Mouse (Mus musculus): ENCODE results near the gene Hist1h2bf. TPM values are rescaled to one million over a fixed set of nuclear protein-coding genes. Genes with fewer than 3 reads are reported as not detected.
"Not testable (repeated sequence)": the region's sequence is repeated elsewhere in the genome, so short reads cannot be mapped to it uniquely, and the experiment has no call there.

The Hist1h2bf gene
- polyA plus RNA-seq, 1 experiment: 23.2 TPM

DNA sequence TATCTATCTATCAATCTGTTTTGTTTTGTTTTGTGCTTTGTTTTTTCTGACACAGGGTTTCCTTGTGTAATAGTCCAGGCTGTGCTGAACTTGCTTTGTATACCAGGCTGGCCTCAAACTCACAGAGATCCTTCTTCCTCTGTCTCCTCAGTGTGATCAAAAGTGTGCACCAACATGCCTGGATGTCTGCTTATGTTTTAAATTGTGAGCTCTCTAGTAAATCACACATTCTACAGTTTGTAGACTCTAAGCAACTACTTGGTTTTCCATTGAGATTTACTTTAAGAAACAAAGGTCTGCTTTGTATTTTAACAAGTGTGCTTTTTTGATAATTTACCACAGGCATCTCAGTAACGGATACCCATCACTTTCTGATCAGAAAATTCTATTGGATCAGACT lies 3.8 kb upstream of the Hist1h2bf start:
- no peaks in the 10 kb centered on the region for H3K36me3 ChIP-seq (ENCODE audit: control insufficient read depth, insufficient read depth, low read length, poor library complexity, severe bottlenecking)
- no peak overlapping the region for H3K4me3 ChIP-seq (ENCODE audit: low read depth, low read length)
- H3K4me1 ChIP-seq (ENCODE audit: control insufficient read depth, insufficient read depth, low read length): no peaks in the 10 kb centered on the region
- H3K9me3 ChIP-seq (replicated peaks; ENCODE audit: control insufficient read depth, insufficient read depth, low read length, poor library complexity, severe bottlenecking): no peaks in the 10 kb centered on the region
- no peak overlapping the region for H3K9ac ChIP-seq (ENCODE audit: low read depth, poor library complexity, severe bottlenecking)
- TF ChIP-seq CTCF (IDR thresholded peaks at IDR 0.05; ENCODE audit: low read depth, low read length): no peak
- TF ChIP-seq EP300 (IDR thresholded peaks at IDR 0.05; ENCODE audit: insufficient read depth, low read depth, low read length): no peak
- TF ChIP-seq POLR2A (IDR thresholded peaks at IDR 0.05; ENCODE audit: insufficient read depth, low read length): no peak
- H3K27me3 ChIP-seq (ENCODE audit: control insufficient read depth, insufficient read depth, low read length, poor library complexity, severe bottlenecking): no peaks in the 10 kb centered on the region
- H3K27ac ChIP-seq (ENCODE audit: insufficient read depth, low read length): no peak overlapping the region

DNA sequence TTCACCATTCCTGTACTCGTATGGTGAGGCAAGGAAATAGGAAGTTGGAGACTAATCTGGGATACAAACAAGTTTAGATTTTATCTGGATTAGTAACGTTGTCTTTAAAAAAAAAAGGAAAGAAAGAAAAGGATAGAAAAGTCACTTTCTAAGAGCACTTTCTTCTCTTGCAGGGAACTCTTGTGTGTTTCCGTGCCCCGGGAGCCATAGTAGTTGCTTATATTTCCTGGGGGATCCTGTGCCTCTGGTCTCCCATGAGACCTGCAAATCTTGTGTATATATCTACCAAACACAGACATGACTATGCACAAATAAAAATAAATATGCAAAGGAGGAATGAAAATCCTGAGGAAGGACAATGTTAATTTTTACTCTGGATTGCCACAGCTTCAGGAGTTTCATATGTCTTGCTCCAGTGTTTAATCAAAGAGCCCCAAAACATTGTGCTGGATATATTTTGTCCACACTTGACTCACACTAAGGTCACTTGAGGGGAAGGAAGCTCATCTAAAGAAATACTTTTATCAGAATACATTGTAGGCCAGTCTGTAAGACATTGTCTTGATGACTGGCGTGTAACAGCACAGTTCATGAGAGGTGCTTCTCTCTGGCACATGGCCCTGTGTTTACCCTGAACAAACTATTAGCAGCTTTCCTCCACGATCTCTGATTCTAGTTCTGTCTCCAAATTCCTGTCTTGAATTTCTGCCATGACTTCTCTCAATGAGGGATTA lies 3.1 kb upstream of the Hist1h2bf start:
- H3K36me3 ChIP-seq (ENCODE audit: control insufficient read depth, insufficient read depth, low read length, poor library complexity, severe bottlenecking): no peaks in the 10 kb centered on the region
- H3K27ac ChIP-seq (ENCODE audit: insufficient read depth, low read length): peak overlapping the region; percentile 93
- no peak for TF ChIP-seq POLR2A (IDR thresholded peaks at IDR 0.05; ENCODE audit: insufficient read depth, low read length)
- TF ChIP-seq EP300 (IDR thresholded peaks at IDR 0.05; ENCODE audit: insufficient read depth, low read depth, low read length): no peak
- TF ChIP-seq CTCF (IDR thresholded peaks at IDR 0.05; ENCODE audit: low read depth, low read length): no peak
- peak overlapping the region; percentile 72; the same call in 1 of the 2 replicates for H3K4me3 ChIP-seq (ENCODE audit: low read depth, low read length)
- H3K27me3 ChIP-seq (ENCODE audit: control insufficient read depth, insufficient read depth, low read length, poor library complexity, severe bottlenecking): no peaks in the 10 kb centered on the region
- peak overlapping the region; percentile 79 for H3K9ac ChIP-seq (ENCODE audit: low read depth, poor library complexity, severe bottlenecking)
- no peaks in the 10 kb centered on the region for H3K4me1 ChIP-seq (ENCODE audit: control insufficient read depth, insufficient read depth, low read length)
- no peaks in the 10 kb centered on the region for H3K9me3 ChIP-seq (replicated peaks; ENCODE audit: control insufficient read depth, insufficient read depth, low read length, poor library complexity, severe bottlenecking)

DNA sequence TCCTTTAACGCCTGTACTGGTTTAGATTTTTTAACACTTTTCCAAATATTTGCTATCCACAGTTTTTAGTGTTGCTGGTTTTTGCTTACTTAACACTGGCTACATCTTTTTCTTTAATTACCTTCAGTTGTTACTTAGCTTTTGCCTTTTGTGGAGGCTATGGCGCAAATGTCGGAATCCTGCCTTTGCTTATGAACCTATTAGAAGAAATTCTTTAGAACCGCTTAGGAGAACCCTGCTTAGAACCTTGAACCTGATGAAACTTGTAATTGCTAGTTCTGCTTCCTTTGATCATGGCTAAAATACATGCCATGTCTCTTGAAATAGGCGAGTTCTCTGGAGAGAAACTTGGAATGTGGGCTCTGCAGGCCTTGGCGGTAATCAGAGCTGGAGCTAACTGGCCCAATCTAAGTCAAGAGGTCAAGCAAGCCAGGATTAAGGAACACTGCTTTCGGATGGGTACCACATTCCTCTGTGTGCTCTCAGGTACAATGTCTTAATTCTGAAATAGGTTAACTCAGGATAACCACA lies 2.4 kb upstream of the Hist1h2bf start:
- H3K4me3 ChIP-seq (ENCODE audit: low read depth, low read length): peak overlapping the region; percentile 72
- H3K9ac ChIP-seq (ENCODE audit: low read depth, poor library complexity, severe bottlenecking): peak overlapping the region; percentile 79
- TF ChIP-seq CTCF (IDR thresholded peaks at IDR 0.05; ENCODE audit: low read depth, low read length) (no peak), EP300 (IDR thresholded peaks at IDR 0.05; ENCODE audit: insufficient read depth, low read depth, low read length) (no peak), POLR2A (IDR thresholded peaks at IDR 0.05; ENCODE audit: insufficient read depth, low read length) (no peak)
- peak overlapping the region; percentile 93 for H3K27ac ChIP-seq (ENCODE audit: insufficient read depth, low read length)
- no peaks in the 10 kb centered on the region for H3K9me3 ChIP-seq (replicated peaks; ENCODE audit: control insufficient read depth, insufficient read depth, low read length, poor library complexity, severe bottlenecking)
- no peaks in the 10 kb centered on the region for H3K36me3 ChIP-seq (ENCODE audit: control insufficient read depth, insufficient read depth, low read length, poor library complexity, severe bottlenecking)
- H3K4me1 ChIP-seq (ENCODE audit: control insufficient read depth, insufficient read depth, low read length): no peaks in the 10 kb centered on the region
- H3K27me3 ChIP-seq (ENCODE audit: control insufficient read depth, insufficient read depth, low read length, poor library complexity, severe bottlenecking): no peaks in the 10 kb centered on the region

DNA sequence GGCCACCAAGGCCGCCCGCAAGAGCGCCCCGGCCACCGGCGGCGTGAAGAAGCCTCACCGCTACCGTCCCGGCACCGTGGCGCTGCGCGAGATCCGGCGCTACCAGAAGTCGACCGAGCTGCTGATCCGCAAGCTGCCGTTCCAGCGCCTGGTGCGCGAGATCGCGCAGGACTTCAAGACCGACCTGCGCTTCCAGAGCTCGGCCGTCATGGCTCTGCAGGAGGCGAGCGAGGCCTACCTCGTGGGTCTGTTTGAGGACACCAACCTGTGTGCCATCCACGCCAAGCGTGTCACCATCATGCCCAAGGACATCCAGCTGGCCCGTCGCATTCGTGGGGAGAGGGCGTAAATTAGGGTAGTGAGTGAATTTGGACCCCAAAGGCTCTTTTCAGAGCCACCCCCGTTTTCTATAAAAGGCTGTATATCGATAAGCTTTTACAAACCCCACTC lies 1.9 kb upstream of the Hist1h2bf start:
- not testable (repeated sequence) for H3K9me3 ChIP-seq (replicated peaks; ENCODE audit: control insufficient read depth, insufficient read depth, low read length, poor library complexity, severe bottlenecking); H3K4me1 ChIP-seq (ENCODE audit: control insufficient read depth, insufficient read depth, low read length); H3K36me3 ChIP-seq (ENCODE audit: control insufficient read depth, insufficient read depth, low read length, poor library complexity, severe bottlenecking); H3K27me3 ChIP-seq (ENCODE audit: control insufficient read depth, insufficient read depth, low read length, poor library complexity, severe bottlenecking)
- Histone ChIP-seq H3K9ac (ENCODE audit: low read depth, poor library complexity, severe bottlenecking) (peak overlapping the region; percentile 79), H3K4me3 (ENCODE audit: low read depth, low read length) (peak overlapping the region; percentile 85), H3K27ac (ENCODE audit: insufficient read depth, low read length) (peak overlapping the region; percentile 58; the same call in 1 of the 2 replicates)
- peak; percentile 81 for TF ChIP-seq POLR2A (IDR thresholded peaks at IDR 0.05; ENCODE audit: insufficient read depth, low read length)

DNA sequence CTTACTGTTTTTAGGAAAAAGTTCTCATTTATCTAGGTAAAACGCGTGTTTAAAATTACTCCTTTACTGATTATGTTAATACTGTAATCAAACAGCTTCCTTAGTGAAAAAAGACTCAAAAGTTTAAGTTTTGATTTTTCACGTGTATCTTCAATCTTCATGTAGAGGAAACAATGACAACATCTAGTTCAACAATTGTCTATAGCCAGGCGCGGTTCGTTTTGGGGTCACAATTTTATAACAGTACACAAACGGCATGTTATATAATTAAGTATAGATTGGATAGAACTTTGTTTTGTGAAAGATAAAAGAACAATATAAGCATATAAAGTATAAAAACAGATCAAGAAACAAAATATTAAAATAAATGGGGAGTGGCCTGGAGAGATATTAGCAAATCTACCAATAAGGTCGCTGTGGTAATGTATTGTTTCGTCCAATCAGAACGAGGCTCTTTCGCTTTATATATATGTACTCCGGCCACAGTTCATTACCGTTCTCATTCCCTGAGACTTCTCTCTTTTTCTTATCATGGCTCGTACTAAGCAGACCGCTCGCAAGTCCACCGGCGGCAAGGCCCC lies 1.4 kb upstream of the Hist1h2bf start, which contains the start of gene Hist1h3d:
Gene Hist1h3d, plus strand, starts transcription at position 493 of the 581 bp plus-strand sequence.
- Histone ChIP-seq H3K27ac (ENCODE audit: insufficient read depth, low read length) (peak within 1 kb of the TSS; percentile 96), H3K4me3 (ENCODE audit: low read depth, low read length) (peak within 1 kb of the TSS; percentile 85), H3K27me3 (ENCODE audit: control insufficient read depth, insufficient read depth, low read length, poor library complexity, severe bottlenecking) (no peaks in the 10 kb centered on the region), H3K9me3 (replicated peaks; ENCODE audit: control insufficient read depth, insufficient read depth, low read length, poor library complexity, severe bottlenecking) (no peaks in the 10 kb centered on the region), H3K4me1 (ENCODE audit: control insufficient read depth, insufficient read depth, low read length) (no peaks in the 10 kb centered on the region), H3K9ac (ENCODE audit: low read depth, poor library complexity, severe bottlenecking) (peak within 1 kb of the TSS; percentile 82), H3K36me3 (ENCODE audit: control insufficient read depth, insufficient read depth, low read length, poor library complexity, severe bottlenecking) (no peaks in the 10 kb centered on the region)
- no peak for TF ChIP-seq EP300 (IDR thresholded peaks at IDR 0.05; ENCODE audit: insufficient read depth, low read depth, low read length)
- no peak for TF ChIP-seq CTCF (IDR thresholded peaks at IDR 0.05; ENCODE audit: low read depth, low read length)
- no peak for TF ChIP-seq POLR2A (IDR thresholded peaks at IDR 0.05; ENCODE audit: insufficient read depth, low read length)
